Mouse (Mus musculus): ENCODE measurements around the gene Gm26602.
A peak's percentile ranks its signal among the peaks of the same experiment; 100 is the strongest.
"Not testable (repeated sequence)": the region's sequence is repeated elsewhere in the genome, so short reads cannot be mapped to it uniquely, and the experiment has no call there.

The Gm26602 gene

GRCm38 (mm10) chr10:79884938-79885337, 25.7 kb upstream of the Gm26602 start:
- DNase-seq (ENCODE audit: low spot score) = not testable (repeated sequence)

DNA sequence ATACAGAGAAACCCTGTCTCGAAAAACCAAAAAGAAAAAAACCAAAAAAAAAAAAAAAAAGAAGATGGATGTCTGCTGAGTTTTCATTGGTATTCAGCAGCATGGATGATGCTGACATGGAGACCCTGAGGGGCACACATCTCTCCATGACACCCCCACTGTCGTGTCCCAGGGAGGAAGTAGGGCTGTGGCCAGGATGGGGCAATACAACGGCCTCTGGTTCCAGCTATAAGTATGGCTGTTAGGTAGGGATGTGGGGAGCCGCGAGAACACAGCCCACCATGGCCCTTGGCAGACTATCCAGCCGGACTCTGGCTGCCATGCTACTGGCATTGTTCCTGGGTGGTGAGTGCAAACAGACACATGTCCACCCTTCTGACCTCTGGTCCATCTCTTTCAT, 24.6 kb upstream of the Gm26602 start, which contains the start of gene Elane:
Elane (plus strand) TSS at position 194 of the 400 bp plus-strand sequence.
- no peak for DNase-seq (ENCODE audit: low spot score)

DNA sequence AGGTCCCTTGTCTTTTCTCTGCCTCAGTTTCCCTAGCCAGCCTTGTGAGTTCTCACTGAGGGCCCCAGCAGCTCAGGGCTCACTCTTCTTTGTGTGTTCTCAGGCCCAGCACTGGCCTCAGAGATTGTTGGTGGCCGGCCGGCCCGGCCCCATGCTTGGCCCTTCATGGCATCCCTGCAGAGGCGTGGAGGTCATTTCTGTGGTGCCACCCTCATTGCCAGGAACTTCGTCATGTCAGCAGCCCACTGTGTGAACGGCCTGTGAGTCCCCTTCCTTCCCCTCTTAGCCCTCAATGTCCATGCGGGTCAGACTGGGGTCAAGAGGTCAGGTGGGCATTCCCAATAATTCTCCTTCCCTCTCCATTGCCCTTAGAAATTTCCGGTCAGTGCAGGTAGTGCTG, 24.0 kb upstream of the Gm26602 start:
- no peak for DNase-seq (ENCODE audit: low spot score)

GRCm38 (mm10) chr10:79889386-79889785, 21.3 kb upstream of the Gm26602 start:
- DNase-seq (ENCODE audit: low spot score) = peak; percentile 48

- no peak for DNase-seq (ENCODE audit: low spot score)
These were observed 20.0 kb upstream of the Gm26602 start, which contains the start of gene Cfd for GRCm38 (mm10) chr10:79890670-79891069. Gene Cfd (plus strand): TSS chr10:79890853.

- peak; percentile 83 for DNase-seq (ENCODE audit: low spot score)
These were observed 18.1 kb upstream of the Gm26602 start for GRCm38 (mm10) chr10:79892451-79893118.

DNA sequence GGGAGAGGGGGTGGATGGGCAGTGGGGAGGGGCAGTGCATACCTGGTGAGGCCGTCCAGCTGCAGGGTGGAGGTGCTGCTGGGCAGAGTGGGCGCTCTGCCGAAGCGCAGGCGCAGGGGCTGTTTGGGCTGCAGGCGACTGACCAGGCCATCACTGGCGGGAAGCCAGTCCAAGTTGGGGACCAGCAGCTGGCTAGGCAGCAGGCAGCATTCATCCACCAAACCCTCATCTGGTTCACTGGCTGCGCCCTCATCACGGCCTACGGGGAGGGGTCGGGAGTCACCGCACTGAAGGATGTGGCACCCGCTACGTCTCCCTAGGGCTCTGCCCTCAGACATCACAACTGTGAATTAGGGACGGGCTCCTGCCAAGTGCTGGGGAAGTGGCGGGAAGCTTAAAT, 14.3 kb upstream of the Gm26602 start:
- no peak for DNase-seq (ENCODE audit: low spot score)

DNA sequence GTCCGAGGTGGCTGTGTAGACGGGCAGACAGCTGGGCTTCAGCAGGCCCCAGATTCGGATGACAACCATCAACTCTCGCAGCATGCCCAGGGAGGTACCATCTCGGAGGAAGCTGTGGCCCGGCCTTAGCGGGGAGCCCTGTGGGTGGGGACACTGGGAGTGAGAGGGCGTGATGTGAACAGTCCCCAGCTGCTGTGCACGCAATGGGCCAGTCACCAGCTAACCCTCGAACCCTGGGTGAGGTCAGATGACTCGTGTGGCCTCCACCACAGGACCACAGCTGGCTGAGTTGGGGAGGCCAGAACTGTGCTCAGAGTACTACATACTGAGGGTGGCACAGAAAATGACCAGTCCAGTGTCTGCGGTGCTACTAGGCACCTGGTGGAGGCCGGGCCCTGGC, 13.8 kb upstream of the Gm26602 start:
- DNase-seq (ENCODE audit: low spot score) = peak; percentile 55

- DNase-seq (ENCODE audit: low spot score) = no peak
These were observed 13.1 kb upstream of the Gm26602 start for GRCm38 (mm10) chr10:79897316-79898245.

GRCm38 (mm10) chr10:79900951-79901410, 9.7 kb upstream of the Gm26602 start:
- no peak for DNase-seq (ENCODE audit: low spot score)

DNA sequence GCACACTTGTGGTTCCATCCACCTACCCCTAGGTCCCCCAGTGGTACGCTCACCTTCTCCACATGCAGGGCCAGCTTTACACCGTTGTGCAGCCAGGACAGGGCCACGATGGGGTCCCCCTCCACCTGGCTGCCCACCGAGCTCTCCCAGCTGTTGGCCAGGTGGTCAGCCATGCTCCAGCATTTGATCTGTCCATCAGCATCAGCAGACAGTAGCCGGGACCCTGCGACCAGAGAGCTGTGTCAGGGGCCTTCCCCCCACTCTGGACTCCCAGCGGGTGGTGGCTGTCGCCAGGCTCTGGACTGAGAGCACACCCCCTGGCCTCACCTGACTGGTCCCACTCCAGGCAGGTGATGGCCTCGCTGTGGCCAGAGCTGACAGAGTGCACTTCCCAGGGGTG, 3.9 kb upstream of the Gm26602 start:
- DNase-seq (ENCODE audit: low spot score) = no peak

DNA sequence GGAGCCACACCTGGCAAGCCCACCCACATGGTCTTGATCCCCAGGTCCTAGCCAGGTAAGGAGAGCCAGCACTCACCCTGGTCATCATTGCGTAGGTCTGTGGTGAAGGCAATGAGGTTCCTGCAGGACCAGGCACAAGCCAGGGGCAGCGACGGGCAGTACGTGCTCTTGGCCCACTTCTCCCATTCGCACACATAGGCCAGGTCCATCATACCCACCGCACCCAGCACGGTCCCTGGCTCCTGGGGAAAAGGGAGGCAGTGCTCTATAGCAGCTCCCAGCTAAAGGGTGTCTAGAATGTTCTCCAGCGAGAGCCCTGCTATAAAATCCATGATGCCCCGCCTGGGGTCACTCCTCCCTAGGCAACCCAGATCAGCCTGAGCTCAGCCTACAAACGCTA, 3.2 kb upstream of the Gm26602 start:
- DNase-seq (ENCODE audit: low spot score) = no peak

- DNase-seq (ENCODE audit: low spot score) = peak; percentile 97
These were observed 2.2 kb upstream of the Gm26602 start, which contains the start of gene Med16 for GRCm38 (mm10) chr10:79908167-79909091. Gene Med16 (minus strand): TSS chr10:79908923.

DNA sequence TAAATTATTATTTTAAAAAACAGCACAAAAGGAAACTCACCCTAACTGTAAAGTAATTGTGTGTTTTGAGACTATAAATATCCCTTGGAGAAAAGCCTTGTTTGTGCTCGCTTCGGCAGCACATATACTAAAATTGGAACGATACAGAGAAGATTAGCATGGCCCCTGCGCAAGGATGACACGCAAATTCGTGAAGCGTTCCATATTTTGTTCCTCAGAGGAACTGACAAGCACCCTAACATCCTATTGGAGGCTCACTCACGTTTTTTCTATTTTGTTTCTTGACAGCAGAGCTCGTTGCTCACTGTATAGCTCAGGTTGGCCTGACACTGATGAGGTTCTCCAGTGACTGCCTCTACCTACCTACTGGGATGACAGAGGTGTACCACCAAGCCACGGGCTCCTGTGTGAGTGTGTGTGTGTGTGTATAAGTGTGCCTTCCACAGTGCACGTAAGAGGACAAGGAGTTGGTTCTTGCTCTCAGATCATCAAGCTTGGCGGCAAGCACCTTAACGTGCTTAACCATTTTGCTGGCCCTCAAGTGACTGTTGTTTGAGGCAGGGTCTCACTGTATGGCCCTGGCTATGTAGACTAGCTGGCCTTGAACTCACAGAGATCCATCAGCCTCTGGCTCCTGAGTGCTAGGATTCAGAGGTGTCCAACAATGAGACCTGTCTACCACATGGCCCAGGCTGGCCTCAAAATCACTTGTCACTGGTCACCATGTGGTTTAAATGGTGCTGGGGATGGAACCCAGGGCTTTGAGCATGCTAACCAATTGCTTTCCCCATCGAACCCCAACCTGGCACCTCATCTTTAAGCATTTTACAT, 1.3 kb upstream of the Gm26602 start:
- DNase-seq (ENCODE audit: low spot score) = no peak

DNA sequence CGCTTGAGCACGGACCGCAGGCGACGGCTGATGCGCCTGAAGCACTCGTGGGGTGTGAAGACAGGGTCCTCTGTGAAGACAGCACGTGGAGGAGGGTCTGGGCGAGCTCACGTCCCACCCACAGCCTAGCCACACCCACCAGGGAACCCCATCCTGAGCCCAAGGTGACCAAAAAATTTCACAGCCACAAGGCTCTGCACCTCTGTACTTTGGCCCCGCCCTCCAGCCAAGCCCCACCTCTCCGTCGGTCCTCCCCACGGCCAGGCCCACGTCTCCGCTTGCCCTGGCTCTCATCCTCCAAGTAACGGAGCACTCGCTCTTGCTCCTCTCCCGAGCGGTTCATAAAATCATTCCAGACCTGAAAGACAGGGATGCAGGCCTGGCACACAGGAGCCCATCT, 1.8 kb downstream of the Gm26602 start:
- DNase-seq (ENCODE audit: low spot score) = no peak

GRCm38 (mm10) chr10:79914131-79914947, 3.7 kb downstream of the Gm26602 start:
- DNase-seq (ENCODE audit: low spot score) = no peak

DNA sequence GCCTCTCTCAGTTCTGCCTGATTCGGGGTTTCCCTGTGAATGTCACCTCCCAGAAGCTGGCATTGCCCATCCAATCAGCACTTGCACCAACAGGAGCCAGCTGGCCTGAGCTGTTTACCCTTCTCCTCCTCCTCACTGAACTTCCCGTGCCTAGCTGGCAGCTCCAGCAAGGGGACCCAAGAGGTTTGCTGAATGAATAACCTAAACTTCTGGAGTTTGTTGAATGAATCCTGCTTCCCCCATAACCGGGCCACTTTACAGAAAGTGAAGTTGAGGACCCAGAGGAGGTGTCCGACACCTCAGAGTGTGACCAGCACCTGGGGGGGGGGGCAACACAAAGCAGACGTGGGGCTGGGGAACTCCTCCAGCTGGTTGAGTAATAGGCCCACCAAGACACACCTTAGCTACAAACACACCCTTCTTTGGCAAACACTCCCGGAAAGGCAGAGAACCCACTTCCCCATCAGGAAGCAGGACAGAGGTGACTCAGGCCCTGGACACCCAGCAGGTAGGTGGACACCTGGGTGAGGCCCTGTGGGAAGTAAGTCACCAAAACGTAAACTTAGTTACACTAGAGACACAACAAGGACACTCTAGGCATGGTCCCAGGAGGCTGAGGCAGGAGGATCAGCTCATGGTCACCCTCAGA, 4.4 kb downstream of the Gm26602 start:
- DNase-seq (ENCODE audit: low spot score) = peak; percentile 71

DNA sequence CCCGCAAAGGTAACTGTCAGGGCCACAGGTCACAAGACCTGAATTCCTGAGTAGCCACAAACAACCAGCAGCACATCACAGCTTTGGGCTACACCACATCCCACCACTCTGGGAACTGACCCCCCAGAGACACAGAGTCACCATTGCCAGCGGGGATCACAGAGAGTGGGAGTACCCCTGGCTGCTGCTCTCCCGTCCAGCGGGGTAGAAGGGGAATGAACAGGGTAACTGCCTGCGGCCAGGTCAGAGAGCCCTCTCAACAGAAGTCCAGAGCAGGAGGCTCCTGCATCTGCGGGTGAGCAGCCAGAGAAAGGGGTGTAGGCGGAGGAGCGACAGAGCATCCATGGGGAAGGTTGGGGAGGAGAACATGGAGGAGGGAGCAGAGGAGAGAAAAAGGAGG, 5.4 kb downstream of the Gm26602 start:
- no peak for DNase-seq (ENCODE audit: low spot score)

DNA sequence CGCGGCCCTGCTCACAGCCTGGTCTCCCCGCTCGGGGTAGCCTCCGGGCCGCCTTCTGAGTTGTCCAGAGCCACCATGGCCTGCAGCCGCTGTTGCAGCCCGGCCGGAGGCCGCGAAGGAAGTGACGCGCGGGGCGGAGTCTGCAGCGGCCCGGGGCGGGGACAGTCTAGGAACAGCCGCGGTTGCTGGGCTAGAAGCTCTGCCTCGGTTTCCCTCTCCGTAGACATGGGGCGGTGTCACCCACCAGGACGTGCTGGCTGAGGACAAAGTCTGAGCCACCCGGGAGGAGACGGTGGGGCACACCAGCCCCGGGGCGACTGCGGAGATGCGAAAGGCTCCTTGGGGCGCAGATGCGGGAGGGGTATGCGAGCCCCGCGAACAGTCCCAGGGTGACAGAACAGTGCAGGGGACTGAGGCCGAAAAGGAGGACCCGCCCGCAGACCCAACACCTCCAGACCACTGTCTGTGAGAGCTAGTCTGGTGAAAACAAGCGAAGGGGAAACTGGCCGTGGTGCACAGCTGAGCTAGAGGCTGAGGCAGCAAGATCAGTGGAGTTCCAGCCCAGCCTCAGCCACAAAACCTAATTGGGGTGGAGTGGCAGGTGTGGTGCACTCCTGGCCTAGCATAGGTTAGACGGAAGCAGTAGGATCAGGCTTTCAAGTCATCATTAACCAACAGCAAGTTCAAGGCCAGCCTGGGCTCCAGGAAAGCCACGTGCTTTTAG, 6.3 kb downstream of the Gm26602 start, which contains the start of gene Kiss1r:
Kiss1r (plus strand) TSS at position 164 of the 724 bp plus-strand sequence.
- DNase-seq (ENCODE audit: low spot score) = peak; percentile 90
